Mouse (Mus musculus): ENCODE results near the gene Gm7247. TPM values are rescaled to one million over a fixed set of nuclear protein-coding genes. Genes with fewer than 3 reads are reported as not detected.
"Not testable (repeated sequence)": the region's sequence is repeated elsewhere in the genome, so short reads cannot be mapped to it uniquely, and the experiment has no call there.

Gm7247 gene
- total RNA-seq, 4 experiments from 2014 or later: not detected

GRCm38 (mm10) chr14:51496955-51497354, 135.4 kb downstream of the Gm7247 start:
- no peak for DNase-seq

DNA sequence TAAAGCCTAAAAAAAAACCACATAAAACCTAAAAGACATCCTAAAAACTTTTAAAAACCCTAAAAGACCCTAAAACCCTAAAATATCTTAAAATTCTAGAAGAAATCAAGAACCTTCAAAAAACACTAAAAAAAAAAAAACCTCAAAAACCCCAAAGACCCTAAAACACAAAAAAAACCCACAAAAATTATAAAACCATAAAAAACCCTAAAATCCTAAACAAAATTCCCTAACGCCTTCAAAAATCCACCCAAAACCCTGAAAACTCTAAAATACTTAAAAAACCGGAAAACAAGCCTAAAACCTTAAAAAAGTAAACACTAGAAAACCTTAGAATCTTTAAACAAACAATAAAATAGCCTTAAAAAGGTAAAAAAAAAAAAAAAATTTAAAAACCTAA, 136.4 kb downstream of the Gm7247 start:
- no peak for DNase-seq

GRCm38 (mm10) chr14:51499707-51500275, 138.2 kb downstream of the Gm7247 start:
- DNase-seq: no peak

DNA sequence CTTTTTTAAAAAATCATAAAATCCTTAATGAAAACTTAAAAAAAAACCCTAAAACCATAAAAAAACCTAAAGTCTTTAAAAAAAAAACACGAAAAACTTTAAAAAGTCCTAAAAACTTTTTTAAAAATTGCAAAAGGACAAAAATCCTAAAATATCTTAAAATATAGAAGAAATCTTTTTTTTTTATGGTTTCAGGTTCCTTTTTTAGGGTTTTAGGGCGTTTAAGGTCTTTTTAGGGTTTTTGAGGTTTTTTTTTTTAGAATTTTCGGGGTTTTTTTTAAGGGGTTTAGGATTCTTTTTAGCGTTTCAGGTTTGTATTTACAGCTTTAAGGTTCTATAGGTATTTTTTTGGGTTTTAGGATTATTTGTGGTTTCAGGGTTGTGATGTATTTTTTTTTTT, 138.9 kb downstream of the Gm7247 start:
- no peak for DNase-seq

GRCm38 (mm10) chr14:51507416-51507815, 145.9 kb downstream of the Gm7247 start:
- no peak for DNase-seq

DNA sequence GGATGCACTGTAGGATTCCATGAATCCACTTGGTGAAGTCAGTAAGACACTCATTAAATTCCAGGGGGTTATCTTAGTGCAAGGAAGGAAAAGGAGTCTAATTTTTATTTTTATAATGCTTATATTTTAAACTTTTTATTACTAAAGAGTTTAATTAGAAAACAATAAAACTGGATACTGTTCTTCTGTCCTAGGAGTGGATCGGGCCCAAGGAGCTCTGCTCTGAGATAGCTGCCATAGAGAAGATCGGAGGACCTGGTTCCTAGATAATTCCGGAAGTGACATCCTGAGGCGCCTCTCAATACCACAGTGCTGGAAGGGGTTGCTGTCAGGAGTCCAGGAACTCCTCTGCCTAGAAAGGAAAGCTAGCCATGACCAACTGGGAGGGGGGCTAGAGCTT, 190.9 kb downstream of the Gm7247 start, which contains the start of gene Gm5622:
Gm5622 (plus strand) TSS at position 301 of the 400 bp plus-strand sequence.
- DNase-seq: no peak

DNA sequence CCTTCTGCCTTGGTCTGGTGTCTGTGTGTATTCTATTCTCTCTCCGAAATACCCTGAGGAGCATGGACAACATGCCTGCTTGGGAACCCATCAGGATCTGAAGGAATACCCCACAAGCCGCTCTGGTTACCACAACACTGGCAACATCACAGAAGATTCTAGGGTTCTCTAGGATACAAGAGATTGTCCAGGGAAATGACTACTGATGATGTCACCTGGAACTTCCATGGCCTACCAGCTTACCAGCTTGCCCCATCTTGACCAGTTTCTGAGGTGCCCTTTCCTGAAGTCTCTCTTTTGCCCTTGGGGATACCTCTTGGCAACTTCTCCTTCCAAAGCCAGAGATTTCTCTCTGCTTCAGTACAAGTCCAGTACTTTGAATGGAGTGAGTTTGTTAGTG, 212.4 kb downstream of the Gm7247 start, which contains the start of gene Gm17175:
Gm17175 (minus strand) TSS at position 101 of the 400 bp plus-strand sequence.
- DNase-seq: not testable (repeated sequence)

GRCm38 (mm10) chr14:51592039-51592438, 230.5 kb downstream of the Gm7247 start, which contains the start of gene Gm17174:
Gm17174 (minus strand) TSS chr14:51592139.
- DNase-seq: not testable (repeated sequence)

- DNase-seq: no peak
These were observed 249.7 kb downstream of the Gm7247 start, which contains the start of gene Gm17078 for GRCm38 (mm10) chr14:51611210-51611609. Gm17078 (minus strand) TSS chr14:51611310.

Other genes with a start within 250 kb of the Gm7247 start
- gene Eddm3b, start 247.3 kb upstream of the Gm7247 start, total RNA-seq (2022): not detected
- gene Rnase6, start 237.8 kb upstream of the Gm7247 start, total RNA-seq (2022): 1 to 10 TPM; 1.4 to 4.0 (median 2.1) TPM
- gene Rnase1, start 215.0 kb upstream of the Gm7247 start, total RNA-seq (2022): under 1 TPM in 1 of 4 experiments, not detected in 3; 0.28 TPM
- gene Rnase2b, start 199.5 kb upstream of the Gm7247 start, total RNA-seq (2022): not detected
- not detected for gene Ang2, start 162.6 kb upstream of the Gm7247 start, total RNA-seq (2022)
- not detected for gene Ear14, start 158.4 kb upstream of the Gm7247 start, total RNA-seq (2022)
- 10 to 100 TPM in 2 of 4 experiments, 1 to 10 TPM in 2; 8.4 to 30.6 (median 10.1) TPM for gene Rnase2a, start 105.6 kb upstream of the Gm7247 start, total RNA-seq (2022)
- gene Vmn2r88, start 49.1 kb downstream of the Gm7247 start, total RNA-seq (2022): not detected
- not detected for gene Vmn2r89, start 90.1 kb downstream of the Gm7247 start, total RNA-seq (2022)
- gene Gm5622, start 191.0 kb downstream of the Gm7247 start, total RNA-seq (2022): not detected
- not detected for gene Gm17175, start 212.3 kb downstream of the Gm7247 start, total RNA-seq (2022)
- gene Gm17174, start 230.4 kb downstream of the Gm7247 start, total RNA-seq (2022): not detected
- gene Gm17078, start 249.6 kb downstream of the Gm7247 start, total RNA-seq (2022): not detected